Mouse (Mus musculus) kidney, adult 2 months (tissue): Measurements from ENCODE around the gene Trim43a.
"Not testable (repeated sequence)": the region's sequence is repeated elsewhere in the genome, so short reads cannot be mapped to it uniquely, and the experiment has no call there.

Source experiments
- CTCF ChIP-seq: fragments of 200-500 bp; conservative IDR thresholded peaks from 2 replicates; pipeline ENCODE4 v1.5.1; 2011; ENCODE audit warnings: low read depth, mild to moderate bottlenecking, control low read depth, low read length, moderate library complexity, mixed read lengths; ENCODE audit not compliant: insufficient read depth, insufficient read length
- POLR2A ChIP-seq: fragments of 200-500 bp; IDR thresholded peaks from one replicate; pipeline ENCODE4 v1.6.1; 2011; ENCODE audit warnings: low read depth, low read length, control low read depth

- not testable (repeated sequence) for TF ChIP-seq POLR2A, CTCF
Measured at GRCm38 (mm10) chr9:88580591-88580990, at the start of gene Trim43a.
